Mouse (Mus musculus): ENCODE data around the gene Cd99l2. TPM values are rescaled to one million over a fixed set of nuclear protein-coding genes. Genes with fewer than 3 reads are reported as not detected.
"Not testable (repeated sequence)": the region's sequence is repeated elsewhere in the genome, so short reads cannot be mapped to it uniquely, and the experiment has no call there.

The Cd99l2 gene
- 10 to 100 TPM; 62.7 to 69.8 TPM for total RNA-seq (2021)
- long read RNA-seq, experiment 1, transcript Cd99l2-202 (9 exons, 3,327 nt), result major isoform, 13 of 37 reads
- long read RNA-seq, experiment 1, transcript Cd99l2-201 (10 exons, 3,600 nt), result minor isoform, 12 of 37 reads
- long read RNA-seq, experiment 1, partial matches to known transcripts, result 4 of 37 reads
- long read RNA-seq, experiment 1, other reads (novel, unspliced or antisense), result 8 of 37 reads
- long read RNA-seq, experiment 2, transcript Cd99l2-201 (10 exons, 3,600 nt), result minor isoform, 6 of 24 reads
- long read RNA-seq, experiment 2, transcript Cd99l2-202 (9 exons, 3,327 nt), result major isoform, 10 of 24 reads
- long read RNA-seq, experiment 2, partial matches to known transcripts, result 1 of 24 reads
- long read RNA-seq, experiment 2, other reads (novel, unspliced or antisense), result 7 of 24 reads

GRCm38 (mm10) chrX:71492634-71493278, at the start of gene Cd99l2:
Cd99l2 (minus strand) TSS chrX:71492849.
- DNase-seq, result peak; percentile 87 to 94

GRCm38 (mm10) chrX:71540821-71541510, 48.3 kb upstream of the Cd99l2 start:
- peak; percentile 1 to 39 for DNase-seq

- DNase-seq, result no peak
Measured at GRCm38 (mm10) chrX:71537791-71538190, 45.1 kb upstream of the Cd99l2 start.

- DNase-seq, result no peak
Measured at GRCm38 (mm10) chrX:71534102-71534501, 41.5 kb upstream of the Cd99l2 start.

- DNase-seq, result no peak
Measured at GRCm38 (mm10) chrX:71532635-71533034, 40.0 kb upstream of the Cd99l2 start.

- no peak for DNase-seq
Measured at GRCm38 (mm10) chrX:71528646-71529045, 36.0 kb upstream of the Cd99l2 start.

- DNase-seq, result no peak
Measured at GRCm38 (mm10) chrX:71528150-71528549, 35.5 kb upstream of the Cd99l2 start.

- DNase-seq, result peak in 1 of 2 experiments; percentile 3
Measured at GRCm38 (mm10) chrX:71527461-71527860, 34.8 kb upstream of the Cd99l2 start.

- no peak for DNase-seq
Measured at GRCm38 (mm10) chrX:71525593-71526299, 33.1 kb upstream of the Cd99l2 start.

GRCm38 (mm10) chrX:71524310-71524709, 31.7 kb upstream of the Cd99l2 start:
- DNase-seq, result peak; percentile 1 to 7

- no peak for DNase-seq
Measured at GRCm38 (mm10) chrX:71522889-71523288, 30.2 kb upstream of the Cd99l2 start.

- DNase-seq, result no peak
Measured at GRCm38 (mm10) chrX:71519252-71519651, 26.6 kb upstream of the Cd99l2 start.

- not testable (repeated sequence) for DNase-seq
Measured at GRCm38 (mm10) chrX:71506591-71506990, 13.9 kb upstream of the Cd99l2 start.

- peak in 1 of 2 experiments; percentile 49 for DNase-seq
Measured at GRCm38 (mm10) chrX:71493279-71493656, 619 bp upstream of the Cd99l2 start.

GRCm38 (mm10) chrX:71491931-71492633, 567 bp downstream of the Cd99l2 start:
- DNase-seq, result peak in 1 of 2 experiments; percentile 8

GRCm38 (mm10) chrX:71489353-71489752, 3.3 kb downstream of the Cd99l2 start:
- no peak for DNase-seq

- DNase-seq, result no peak
Measured at GRCm38 (mm10) chrX:71482244-71482643, 10.4 kb downstream of the Cd99l2 start.

- DNase-seq, result no peak
Measured at GRCm38 (mm10) chrX:71475992-71476391, 16.7 kb downstream of the Cd99l2 start.

- DNase-seq, result no peak
Measured at GRCm38 (mm10) chrX:71475497-71475896, 17.2 kb downstream of the Cd99l2 start.

- no peak for DNase-seq
Measured at GRCm38 (mm10) chrX:71475084-71475483, 17.6 kb downstream of the Cd99l2 start.

GRCm38 (mm10) chrX:71474296-71474956, 18.2 kb downstream of the Cd99l2 start:
- DNase-seq, result no peak

All from heart, adult 18-20 months (tissue).